Mouse (Mus musculus): ENCODE data around the gene 4931414P19Rik.

- no peak for TF ChIP-seq GATA1 (IDR thresholded peaks at IDR 0.05; ENCODE audit: borderline replicate concordance, low read length)
- TF ChIP-seq FLI1 (IDR thresholded peaks at IDR 0.05; ENCODE audit: low read length), result no peak
Observed at GRCm38 (mm10) chr14:54623334-54623733, 17.5 kb upstream of the 4931414P19Rik start.
